Mouse (Mus musculus): ENCODE data around the gene Trarg1. TPM values are rescaled to one million over a fixed set of nuclear protein-coding genes. Genes with fewer than 3 reads are reported as not detected.

Gene Trarg1
- polyA plus RNA-seq, 1 experiment from 2014 or later = 0.11 TPM

DNA sequence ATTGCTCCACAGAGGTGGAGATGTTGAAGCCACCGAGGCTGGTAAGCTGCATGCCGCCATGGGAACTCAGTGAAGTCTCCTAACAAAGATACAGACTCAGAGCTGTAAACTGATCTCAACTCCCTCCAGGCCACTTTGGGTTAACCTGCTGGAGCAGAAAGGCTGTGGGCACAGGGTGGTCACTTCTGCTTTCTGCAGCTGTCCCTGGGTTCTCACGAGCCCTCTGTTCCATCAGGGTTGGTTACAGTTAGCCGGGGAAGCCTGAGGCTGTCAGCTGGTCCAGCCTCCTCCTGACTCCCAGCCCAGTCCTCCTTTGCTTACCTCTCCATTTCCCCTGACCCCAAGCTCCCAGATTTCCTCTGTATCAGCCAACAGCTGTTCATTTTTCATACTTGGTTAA, 11.8 kb upstream of the Trarg1 start:
- no peaks in the 10 kb centered on the region for H3K9me3 ChIP-seq (ENCODE audit: control insufficient read depth, low read length)
- H3K4me3 ChIP-seq (replicated peaks; ENCODE audit: low read depth, low read length) = no peak overlapping the region
- no peak overlapping the region for H3K9ac ChIP-seq (replicated peaks; ENCODE audit: low read length)
- no peak overlapping the region for H3K27ac ChIP-seq (replicated peaks; ENCODE audit: low read depth, low read length)
- DNase-seq (no peak), ATAC-seq (ENCODE audit: low FRiP score, low TSS enrichment) (no peak)
- peaks cover 39% of the 10 kb centered on the region for H3K27me3 ChIP-seq (ENCODE audit: control insufficient read depth, insufficient read depth, low read length)
- WGBS = 35% methylated on average over 4 of the region's 4 CpGs
- H3K36me3 ChIP-seq (ENCODE audit: control insufficient read depth, insufficient read depth, low read length) = no peaks in the 10 kb centered on the region
- H3K4me2 ChIP-seq (ENCODE audit: low read length) = no peak overlapping the region
- H3K4me1 ChIP-seq (ENCODE audit: control insufficient read depth, insufficient read depth, low read length) = 0 out of 2 replicates have a peak, but pooled peaks cover 4% of the 10 kb centered on the region

DNA sequence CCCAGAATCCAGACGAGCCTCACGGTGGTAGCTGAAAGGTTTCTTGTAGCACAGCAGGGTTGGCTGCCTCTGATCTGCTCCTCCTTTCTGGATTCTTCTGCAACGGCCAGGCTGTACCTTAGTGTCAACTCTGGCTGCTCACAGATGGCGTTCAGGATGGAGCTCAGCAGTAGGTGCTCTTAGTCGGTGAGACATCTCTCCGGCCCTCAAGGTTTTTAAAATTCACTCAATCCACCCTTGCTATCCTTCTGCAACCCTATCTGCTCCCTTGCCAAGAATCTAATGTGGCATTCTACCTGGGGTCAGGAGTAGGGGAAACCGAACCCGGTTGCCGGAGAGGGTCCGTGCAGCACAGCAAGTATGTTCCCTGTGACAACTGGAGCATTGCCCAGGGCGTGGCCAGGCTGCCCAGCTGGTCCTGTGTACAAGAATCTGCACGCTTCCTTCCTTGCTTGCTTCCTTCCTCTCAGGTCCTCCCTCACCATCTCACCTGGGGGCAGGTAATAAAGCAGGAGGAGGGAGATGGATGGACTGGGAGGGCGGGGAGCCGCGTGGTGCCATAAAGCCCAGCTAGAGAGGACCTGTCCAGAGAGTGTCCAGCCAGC, 7.6 kb upstream of the Trarg1 start, which contains the start of gene Bhlha9:
Gene Bhlha9, plus strand, starts transcription at position 600 of the 605 bp plus-strand sequence.
- H3K9ac ChIP-seq (replicated peaks; ENCODE audit: low read length) = peak within 1 kb of the TSS; percentile 59
- DNase-seq (no peak), ATAC-seq (ENCODE audit: low FRiP score, low TSS enrichment) (no peak)
- H3K4me2 ChIP-seq (ENCODE audit: low read length) = peak within 1 kb of the TSS; percentile 61
- H3K27ac ChIP-seq (replicated peaks; ENCODE audit: low read depth, low read length) = no peak within 1 kb of the TSS
- no peaks in the 10 kb centered on the region for H3K9me3 ChIP-seq (ENCODE audit: control insufficient read depth, low read length)
- H3K4me3 ChIP-seq (replicated peaks; ENCODE audit: low read depth, low read length) = peak within 1 kb of the TSS; percentile 35
- no peaks in the 10 kb centered on the region for H3K36me3 ChIP-seq (ENCODE audit: control insufficient read depth, insufficient read depth, low read length)
- peaks cover 47% of the 10 kb centered on the region for H3K27me3 ChIP-seq (ENCODE audit: control insufficient read depth, insufficient read depth, low read length)
- 63% methylated on average over 15 of the region's 15 CpGs for WGBS
- H3K4me1 ChIP-seq (ENCODE audit: control insufficient read depth, insufficient read depth, low read length) = no peaks in the 10 kb centered on the region

DNA sequence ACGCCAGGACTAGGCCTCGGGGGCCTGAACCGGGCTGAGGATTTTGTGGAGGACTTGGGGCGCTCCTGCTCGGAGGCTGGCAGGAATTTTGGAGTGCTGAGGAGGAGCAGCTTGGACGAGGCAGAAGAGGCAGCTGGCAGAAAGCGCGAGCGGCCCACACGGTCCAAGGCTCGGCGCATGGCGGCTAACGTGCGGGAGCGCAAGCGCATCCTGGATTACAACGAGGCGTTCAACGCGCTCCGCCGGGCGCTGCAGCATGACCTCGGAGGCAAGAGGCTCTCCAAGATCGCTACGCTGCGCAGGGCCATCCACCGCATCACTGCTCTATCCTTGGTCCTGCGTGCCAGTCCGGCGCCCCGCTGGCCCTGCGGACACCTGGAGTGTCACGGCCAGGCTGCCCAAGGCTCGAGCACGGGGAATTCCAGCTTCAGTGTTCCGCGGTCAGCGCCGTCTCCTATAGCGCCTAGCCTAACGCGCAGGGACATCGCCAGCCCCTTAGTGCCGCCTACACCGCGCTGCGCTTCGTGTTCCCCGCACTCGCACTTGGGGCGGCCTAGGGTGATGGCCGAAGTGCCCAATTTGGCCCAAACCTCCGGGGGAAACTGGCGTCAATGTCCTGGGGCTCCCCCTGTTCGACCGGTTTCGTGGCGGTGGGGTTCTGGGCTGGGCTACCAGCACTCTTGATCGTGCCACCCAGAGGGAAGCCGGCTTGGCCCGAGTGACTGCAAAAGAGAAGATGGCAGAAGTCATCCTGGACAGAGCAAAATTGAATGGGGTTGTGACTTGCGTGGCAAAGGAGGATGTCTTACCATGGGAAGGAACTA, 6.8 kb upstream of the Trarg1 start:
- H3K4me3 ChIP-seq (replicated peaks; ENCODE audit: low read depth, low read length) = peak overlapping the region; percentile 35
- H3K27ac ChIP-seq (replicated peaks; ENCODE audit: low read depth, low read length) = no peak overlapping the region
- ATAC-seq (ENCODE audit: low FRiP score, low TSS enrichment) (no peak), DNase-seq (peak; percentile 69)
- H3K27me3 ChIP-seq (ENCODE audit: control insufficient read depth, insufficient read depth, low read length) = peaks cover 39% of the 10 kb centered on the region
- H3K4me2 ChIP-seq (ENCODE audit: low read length) = peak overlapping the region; percentile 61
- peak overlapping the region; percentile 59 for H3K9ac ChIP-seq (replicated peaks; ENCODE audit: low read length)
- H3K9me3 ChIP-seq (ENCODE audit: control insufficient read depth, low read length) = no peaks in the 10 kb centered on the region
- no peaks in the 10 kb centered on the region for H3K4me1 ChIP-seq (ENCODE audit: control insufficient read depth, insufficient read depth, low read length)
- no peaks in the 10 kb centered on the region for H3K36me3 ChIP-seq (ENCODE audit: control insufficient read depth, insufficient read depth, low read length)
- 3% methylated on average over 64 of the region's 64 CpGs for WGBS

DNA sequence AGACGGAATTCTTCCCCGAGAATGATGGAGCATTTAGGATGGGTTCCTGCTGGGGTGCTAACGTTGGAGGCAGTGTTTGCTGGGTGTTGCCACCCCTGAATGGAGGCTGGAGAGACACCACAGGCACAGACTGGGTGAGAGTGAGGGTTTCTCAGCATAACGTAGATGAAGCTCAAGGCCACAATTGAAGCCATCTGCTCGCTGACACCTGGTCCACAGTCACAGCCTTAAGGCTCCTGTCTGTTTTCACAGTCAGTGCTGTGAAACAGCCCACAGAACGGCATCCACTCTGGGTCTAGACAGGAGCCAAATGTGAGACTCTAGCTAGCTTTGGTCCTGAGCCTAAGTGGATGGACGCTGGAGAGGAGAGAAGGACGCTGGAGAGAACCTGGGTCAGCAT, 5.4 kb upstream of the Trarg1 start:
- Histone ChIP-seq H3K9ac (replicated peaks; ENCODE audit: low read length) (no peak overlapping the region), H3K4me2 (ENCODE audit: low read length) (no peak overlapping the region), H3K27me3 (ENCODE audit: control insufficient read depth, insufficient read depth, low read length) (peaks cover 39% of the 10 kb centered on the region), H3K4me1 (ENCODE audit: control insufficient read depth, insufficient read depth, low read length) (no peaks in the 10 kb centered on the region), H3K27ac (replicated peaks; ENCODE audit: low read depth, low read length) (no peak overlapping the region), H3K36me3 (ENCODE audit: control insufficient read depth, insufficient read depth, low read length) (no peaks in the 10 kb centered on the region), H3K4me3 (replicated peaks; ENCODE audit: low read depth, low read length) (no peak overlapping the region), H3K9me3 (ENCODE audit: control insufficient read depth, low read length) (no peaks in the 10 kb centered on the region)
- DNase-seq (no peak), ATAC-seq (ENCODE audit: low FRiP score, low TSS enrichment) (no peak)
- 54% methylated on average over 8 of the region's 8 CpGs for WGBS

DNA sequence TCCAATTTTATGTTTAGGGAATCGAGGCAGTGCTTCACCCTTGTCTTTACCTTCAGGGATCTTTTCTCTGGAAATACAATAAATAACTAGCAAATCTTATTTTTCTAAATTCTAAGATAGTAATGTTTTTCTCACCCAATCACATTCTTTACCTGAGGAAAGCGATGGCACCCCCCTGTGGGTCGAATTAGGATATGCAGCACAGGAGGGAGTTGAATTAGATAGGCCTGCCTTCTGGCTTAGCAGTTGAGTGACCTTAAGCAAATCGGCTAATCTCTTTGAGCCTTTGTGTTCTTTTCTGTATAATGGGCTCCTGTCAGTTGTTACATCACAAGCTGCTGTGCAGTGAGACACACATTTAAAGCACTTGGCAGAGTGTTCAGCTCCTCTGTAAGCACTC, 4.9 kb upstream of the Trarg1 start:
- Histone ChIP-seq H3K9ac (replicated peaks; ENCODE audit: low read length) (no peak overlapping the region), H3K4me2 (ENCODE audit: low read length) (no peak overlapping the region), H3K9me3 (ENCODE audit: control insufficient read depth, low read length) (no peaks in the 10 kb centered on the region), H3K4me3 (replicated peaks; ENCODE audit: low read depth, low read length) (no peak overlapping the region), H3K4me1 (ENCODE audit: control insufficient read depth, insufficient read depth, low read length) (no peaks in the 10 kb centered on the region), H3K36me3 (ENCODE audit: control insufficient read depth, insufficient read depth, low read length) (no peaks in the 10 kb centered on the region), H3K27ac (replicated peaks; ENCODE audit: low read depth, low read length) (no peak overlapping the region), H3K27me3 (ENCODE audit: control insufficient read depth, insufficient read depth, low read length) (peaks cover 39% of the 10 kb centered on the region)
- DNase-seq (no peak), ATAC-seq (ENCODE audit: low FRiP score, low TSS enrichment) (no peak)
- WGBS = 37% methylated on average over 4 of the region's 4 CpGs

DNA sequence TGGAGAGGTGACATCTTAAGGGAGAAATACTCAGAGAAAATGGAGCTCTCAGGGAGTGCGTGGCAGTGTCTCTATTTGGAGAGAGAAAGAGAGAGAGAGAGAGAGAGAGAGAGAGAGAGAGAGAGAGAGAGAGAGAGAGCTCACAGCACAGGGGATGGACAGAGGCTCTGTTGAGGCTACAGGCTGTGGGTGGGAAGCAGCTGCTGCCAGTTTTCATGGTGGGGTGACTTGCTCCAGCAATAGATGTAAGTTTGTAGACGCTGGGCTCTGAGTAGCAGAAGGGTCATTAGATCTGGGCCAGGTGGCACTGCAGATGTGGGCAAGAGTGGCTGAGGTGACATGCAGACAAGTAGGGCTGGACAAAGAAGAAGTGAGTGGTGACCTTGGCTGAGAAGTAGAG, 6.0 kb downstream of the Trarg1 start:
- no peaks in the 10 kb centered on the region for H3K27me3 ChIP-seq (ENCODE audit: control insufficient read depth, insufficient read depth, low read length)
- no peaks in the 10 kb centered on the region for H3K36me3 ChIP-seq (ENCODE audit: control insufficient read depth, insufficient read depth, low read length)
- H3K4me2 ChIP-seq (ENCODE audit: low read length) = no peak overlapping the region
- H3K9me3 ChIP-seq (ENCODE audit: control insufficient read depth, low read length) = no peaks in the 10 kb centered on the region
- DNase-seq = no peak
- no peaks in the 10 kb centered on the region for H3K4me1 ChIP-seq (ENCODE audit: control insufficient read depth, insufficient read depth, low read length)
- no peak overlapping the region for H3K4me3 ChIP-seq (replicated peaks; ENCODE audit: low read depth, low read length)
- H3K27ac ChIP-seq (replicated peaks; ENCODE audit: low read depth, low read length) = no peak overlapping the region
- WGBS = 83% methylated on average over 2 of the region's 2 CpGs
- no peak overlapping the region for H3K9ac ChIP-seq (replicated peaks; ENCODE audit: low read length)
- no peak for ATAC-seq (ENCODE audit: low FRiP score, low TSS enrichment)

DNA sequence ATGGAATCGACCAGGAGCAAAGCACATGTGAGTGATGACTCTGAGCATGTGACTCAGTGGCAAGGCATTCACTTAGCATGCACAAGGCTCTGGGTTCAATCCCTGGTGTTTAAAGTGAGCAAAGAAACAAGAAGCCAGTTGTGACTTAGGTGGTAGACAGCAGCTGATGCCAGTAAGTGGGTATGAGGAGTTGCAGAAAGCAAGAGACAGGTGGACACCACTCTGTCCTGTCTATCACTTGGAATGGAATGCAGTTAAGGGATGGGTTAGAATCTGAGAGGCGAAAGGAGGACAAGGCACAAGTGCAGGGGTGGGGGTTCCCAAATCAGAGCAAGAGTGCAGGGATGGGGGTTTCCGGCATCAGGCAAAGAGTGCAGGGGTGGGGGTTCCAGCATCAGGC, 12.5 kb downstream of the Trarg1 start:
- no peak for ATAC-seq (ENCODE audit: low FRiP score, low TSS enrichment)
- no peak overlapping the region for H3K4me2 ChIP-seq (ENCODE audit: low read length)
- no peak overlapping the region for H3K9ac ChIP-seq (replicated peaks; ENCODE audit: low read length)
- no peak overlapping the region for H3K27ac ChIP-seq (replicated peaks; ENCODE audit: low read depth, low read length)
- H3K4me3 ChIP-seq (replicated peaks; ENCODE audit: low read depth, low read length) = no peak overlapping the region
- H3K4me1 ChIP-seq (ENCODE audit: control insufficient read depth, insufficient read depth, low read length) = no peaks in the 10 kb centered on the region
- no peaks in the 10 kb centered on the region for H3K27me3 ChIP-seq (ENCODE audit: control insufficient read depth, insufficient read depth, low read length)
- no peaks in the 10 kb centered on the region for H3K9me3 ChIP-seq (ENCODE audit: control insufficient read depth, low read length)
- no peak for DNase-seq
- no peaks in the 10 kb centered on the region for H3K36me3 ChIP-seq (ENCODE audit: control insufficient read depth, insufficient read depth, low read length)
- WGBS = 85% methylated on average over 3 of the region's 3 CpGs

DNA sequence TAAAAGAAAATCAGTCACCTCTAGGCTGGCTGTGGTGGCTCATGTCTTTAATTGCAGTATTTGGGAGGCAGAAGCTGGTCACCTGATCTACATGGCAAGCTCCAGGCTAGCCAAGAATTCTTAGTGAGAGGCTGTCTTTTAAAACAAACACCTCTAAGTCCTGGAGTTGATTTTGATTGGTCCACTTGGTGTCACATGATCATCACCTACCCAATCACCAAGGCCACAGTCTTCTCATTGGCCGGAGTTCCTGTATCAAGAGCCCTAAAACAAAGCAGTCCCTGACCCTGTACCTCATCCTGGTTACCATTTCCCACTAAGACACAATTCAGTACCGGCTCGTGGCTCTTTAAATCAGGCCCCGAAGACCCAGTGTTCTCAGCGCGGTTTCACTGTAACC, 16.2 kb downstream of the Trarg1 start:
- Histone ChIP-seq H3K4me3 (replicated peaks; ENCODE audit: low read depth, low read length) (no peak overlapping the region), H3K27me3 (ENCODE audit: control insufficient read depth, insufficient read depth, low read length) (no peaks in the 10 kb centered on the region), H3K36me3 (ENCODE audit: control insufficient read depth, insufficient read depth, low read length) (no peaks in the 10 kb centered on the region), H3K4me2 (ENCODE audit: low read length) (no peak overlapping the region), H3K4me1 (ENCODE audit: control insufficient read depth, insufficient read depth, low read length) (no peaks in the 10 kb centered on the region), H3K9ac (replicated peaks; ENCODE audit: low read length) (no peak overlapping the region), H3K27ac (replicated peaks; ENCODE audit: low read depth, low read length) (no peak overlapping the region), H3K9me3 (ENCODE audit: control insufficient read depth, low read length) (no peaks in the 10 kb centered on the region)
- DNase-seq (no peak), ATAC-seq (ENCODE audit: low FRiP score, low TSS enrichment) (no peak)
- WGBS = 69% methylated on average over 6 of the region's 6 CpGs

DNA sequence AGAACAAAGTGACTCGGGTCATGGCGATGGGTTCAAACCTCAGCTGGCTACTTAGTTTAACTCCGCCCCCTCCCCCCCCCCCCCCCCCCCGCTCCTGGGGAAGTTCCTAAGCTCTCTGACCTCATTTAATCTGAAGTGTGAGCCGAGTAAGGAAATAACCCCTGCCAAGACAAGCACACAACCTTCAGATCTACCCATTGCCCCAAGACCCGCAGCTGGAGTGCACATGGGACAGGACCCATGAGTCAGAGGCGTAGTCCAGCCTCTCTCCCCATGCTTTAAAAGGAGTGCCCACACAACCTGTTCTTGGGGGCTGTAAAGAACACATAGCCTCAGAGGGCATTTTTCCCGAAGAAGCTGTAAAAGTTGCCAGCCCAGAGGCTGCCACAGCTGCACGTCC, 20.0 kb downstream of the Trarg1 start:
- no peak overlapping the region for H3K9ac ChIP-seq (replicated peaks; ENCODE audit: low read length)
- no peaks in the 10 kb centered on the region for H3K4me1 ChIP-seq (ENCODE audit: control insufficient read depth, insufficient read depth, low read length)
- ATAC-seq (ENCODE audit: low FRiP score, low TSS enrichment) (no peak), DNase-seq (no peak)
- no peak overlapping the region for H3K27ac ChIP-seq (replicated peaks; ENCODE audit: low read depth, low read length)
- H3K4me3 ChIP-seq (replicated peaks; ENCODE audit: low read depth, low read length) = no peak overlapping the region
- 65% methylated on average over 7 of the region's 9 CpGs for WGBS
- peak overlapping the region; percentile 21; the same call in 1 of the 2 replicates for H3K4me2 ChIP-seq (ENCODE audit: low read length)
- H3K36me3 ChIP-seq (ENCODE audit: control insufficient read depth, insufficient read depth, low read length) = no peaks in the 10 kb centered on the region
- H3K27me3 ChIP-seq (ENCODE audit: control insufficient read depth, insufficient read depth, low read length) = no peaks in the 10 kb centered on the region
- H3K9me3 ChIP-seq (ENCODE audit: control insufficient read depth, low read length) = no peaks in the 10 kb centered on the region

All from midbrain, embryonic 14.5 days (tissue).